Mouse (Mus musculus) stomach, postnatal 0 days (tissue): ENCODE measurements around the gene Amigo1. TPM values are rescaled to one million over a fixed set of nuclear protein-coding genes. Genes with fewer than 3 reads are reported as not detected.
A peak's percentile ranks its signal among the peaks of the same experiment; 100 is the strongest.

ENCODE experiments used
- ATAC-seq: fragments of 200-750 bp; cut with Nextera tagmentation; 2 replicates; pipeline ENCODE4 v1.8.0; 2017; ENCODE audit not compliant: low FRiP score, low TSS enrichment
- DNase-seq: peaks from one replicate; pipeline ENCODE4 v3.0.0-alpha.2; 2016; ENCODE audit warnings: low spot score
- H3K27ac ChIP-seq: fragments of 300-500 bp; sonication (generic); replicated peaks from 2 replicates; pipeline ENCODE4 v1.5.1; 2014; ENCODE audit warnings: mild to moderate bottlenecking, control low read depth
- H3K27me3 ChIP-seq: fragments of 300-500 bp; sonication (generic); 2 replicates; pipeline ENCODE4 v1.6.1; 2014; ENCODE audit warnings: low read length; ENCODE audit not compliant: control insufficient read depth, insufficient read depth
- H3K36me3 ChIP-seq: fragments of 300-500 bp; sonication (generic); 2 replicates; pipeline ENCODE4 v1.6.1; 2014; ENCODE audit warnings: low read length, mixed read lengths; ENCODE audit not compliant: control insufficient read depth, insufficient read depth
- H3K4me1 ChIP-seq: fragments of 300-500 bp; sonication (generic); replicated peaks from 2 replicates; pipeline ENCODE4 v1.6.1; 2014; ENCODE audit warnings: antibody characterized with exemption; ENCODE audit not compliant: control insufficient read depth, insufficient read depth
- H3K4me2 ChIP-seq: fragments of 300-500 bp; sonication (generic); replicated peaks from 2 replicates; pipeline ENCODE4 v1.6.1; 2014; ENCODE audit warnings: low read depth, mild to moderate bottlenecking, control low read depth, moderate library complexity
- H3K4me3 ChIP-seq: fragments of 300-500 bp; sonication (generic); 2 replicates; pipeline ENCODE4 v1.5.1; 2014; ENCODE audit warnings: low read depth, low read length, control low read depth
- H3K9ac ChIP-seq: fragments of 300-500 bp; sonication (generic); 2 replicates; pipeline ENCODE4 v1.6.1; 2014; ENCODE audit warnings: mild to moderate bottlenecking, low read length, control low read depth, mixed read lengths
- H3K9me3 ChIP-seq: fragments of 300-500 bp; sonication (generic); 2 replicates; pipeline ENCODE4 v1.6.1; 2016; ENCODE audit warnings: low read length; ENCODE audit not compliant: control insufficient read depth
- CTCF ChIP-seq: IDR thresholded peaks from 2 replicates; pipeline ENCODE4 v1.5.1; 2016; ENCODE audit warnings: antibody characterized with exemption, low read depth, mild to moderate bottlenecking, moderate library complexity
- EP300 ChIP-seq: optimal IDR thresholded peaks from 2 replicates; pipeline ENCODE3; 2016; ENCODE audit warnings: antibody characterized with exemption
- WGBS: fragments of 180-500 bp; shearing (Covaris S2); extraction: QIAGEN DNeasy Blood & Tissue Kit; methylation state at CpG from one replicate; pipeline ENCODE4 v1.1.7; 2014; 5-methylcytosine and 5-hydroxymethylcytosine counted together
- polyA plus RNA-seq: library from polyadenylated mRNA; unstranded; fragments of >200 nt; fragmentation: Nextera tagmentation; extraction: Ambion mirVana; gene quantifications from 2 replicates; pipeline ENCODE4 v1.2.1, GENCODE M21; 2015

Gene Amigo1
- polyA plus RNA-seq, 1 experiment from 2014 or later: 3.0 TPM

- DNase-seq (no peak), ATAC-seq (no peak)
- Histone ChIP-seq H3K9ac (peak overlapping the region; percentile 87), H3K4me3 (peak overlapping the region; percentile 76), H3K9me3 (no peaks in the 10 kb centered on the region), H3K27me3 (no peaks in the 10 kb centered on the region), H3K36me3 (no peaks in the 10 kb centered on the region; the same call in 1 of the 2 replicates), H3K4me2 (peak overlapping the region; percentile 73), H3K4me1 (peaks cover 5% of the 10 kb centered on the region; the same call in 1 of the 2 replicates), H3K27ac (no peak overlapping the region)
- 5% methylated on average over 8 of the region's 8 CpGs for WGBS
- TF ChIP-seq EP300 (no peak), CTCF (no peak)
Measured at GRCm38 (mm10) chr3:108209536-108209935, 23.4 kb downstream of the Amigo1 start.

- DNase-seq (peak; percentile 96), ATAC-seq (peak; percentile 95)
- H3K4me3 ChIP-seq: peak overlapping the region; percentile 76
- peaks cover 5% of the 10 kb centered on the region; the same call in 1 of the 2 replicates for H3K4me1 ChIP-seq
- WGBS: under 1% methylated on average over 71 of the region's 72 CpGs
- H3K27ac ChIP-seq: peak overlapping the region; percentile 91
- H3K36me3 ChIP-seq: no peaks in the 10 kb centered on the region; the same call in 1 of the 2 replicates
- peak overlapping the region; percentile 94 for H3K4me2 ChIP-seq
- no peaks in the 10 kb centered on the region for H3K27me3 ChIP-seq
- H3K9ac ChIP-seq: peak overlapping the region; percentile 87
- no peaks in the 10 kb centered on the region for H3K9me3 ChIP-seq
- TF ChIP-seq CTCF: no peak
- no peak for TF ChIP-seq EP300
Measured at GRCm38 (mm10) chr3:108209946-108210770, 24.0 kb downstream of the Amigo1 start.

GRCm38 (mm10) chr3:108210771-108211139, 24.6 kb downstream of the Amigo1 start, which contains the start of gene Atxn7l2:
Gene Atxn7l2 (minus strand): TSS chr3:108210934.
- Histone ChIP-seq H3K9ac (peak within 1 kb of the TSS; percentile 87), H3K27me3 (no peaks in the 10 kb centered on the region), H3K36me3 (no peaks in the 10 kb centered on the region; the same call in 1 of the 2 replicates), H3K4me1 (peaks cover 5% of the 10 kb centered on the region; the same call in 1 of the 2 replicates), H3K27ac (peak within 1 kb of the TSS; percentile 91), H3K4me2 (peak within 1 kb of the TSS; percentile 94), H3K9me3 (no peaks in the 10 kb centered on the region), H3K4me3 (peak within 1 kb of the TSS; percentile 76)
- under 1% methylated on average over 14 of the region's 14 CpGs for WGBS
- DNase-seq (no peak), ATAC-seq (peak; percentile 67)
- peak; percentile 56 for TF ChIP-seq CTCF
- no peak for TF ChIP-seq EP300

GRCm38 (mm10) chr3:108211845-108212244, 25.7 kb downstream of the Amigo1 start:
- 81% methylated on average over 6 of the region's 6 CpGs for WGBS
- Histone ChIP-seq H3K9ac (no peak overlapping the region), H3K36me3 (no peaks in the 10 kb centered on the region; the same call in 1 of the 2 replicates), H3K4me1 (peaks cover 5% of the 10 kb centered on the region; the same call in 1 of the 2 replicates), H3K27me3 (no peaks in the 10 kb centered on the region), H3K9me3 (no peaks in the 10 kb centered on the region), H3K27ac (no peak overlapping the region), H3K4me3 (no peak overlapping the region), H3K4me2 (no peak overlapping the region)
- DNase-seq: no peak
- ATAC-seq: no peak
- TF ChIP-seq CTCF: no peak
- no peak for TF ChIP-seq EP300

- no peak overlapping the region for H3K9ac ChIP-seq
- TF ChIP-seq EP300 (no peak), CTCF (peak; percentile 25; the same call in 1 of the 2 replicates)
- no peak for DNase-seq
- no peak for ATAC-seq
- H3K36me3 ChIP-seq: no peaks in the 10 kb centered on the region; the same call in 1 of the 2 replicates
- H3K9me3 ChIP-seq: no peaks in the 10 kb centered on the region
- H3K4me1 ChIP-seq: peaks cover 4% of the 10 kb centered on the region; the same call in 1 of the 2 replicates
- no peak overlapping the region for H3K4me2 ChIP-seq
- WGBS: 77% methylated on average over 8 of the region's 8 CpGs
- no peaks in the 10 kb centered on the region for H3K27me3 ChIP-seq
- H3K4me3 ChIP-seq: no peak overlapping the region
- no peak overlapping the region for H3K27ac ChIP-seq
Measured at GRCm38 (mm10) chr3:108212406-108212805, 26.3 kb downstream of the Amigo1 start.

- DNase-seq: peak; percentile 64
- no peak for TF ChIP-seq CTCF
- TF ChIP-seq EP300: no peak
- Histone ChIP-seq H3K27ac (no peak overlapping the region), H3K27me3 (no peaks in the 10 kb centered on the region), H3K4me1 (no peaks in the 10 kb centered on the region), H3K4me3 (no peak overlapping the region), H3K4me2 (no peak overlapping the region), H3K9me3 (no peaks in the 10 kb centered on the region), H3K9ac (no peak overlapping the region), H3K36me3 (no peaks in the 10 kb centered on the region)
- ATAC-seq: no peak
- 9% methylated on average over 5 of the region's 5 CpGs for WGBS
Measured at GRCm38 (mm10) chr3:108214734-108215133, 28.6 kb downstream of the Amigo1 start.
